Mouse (Mus musculus): ENCODE data around the gene Rgl3. TPM values are rescaled to one million over a fixed set of nuclear protein-coding genes. Genes with fewer than 3 reads are reported as not detected.
A peak's percentile ranks its signal among the peaks of the same experiment; 100 is the strongest.

Rgl3 gene
- polyA plus RNA-seq (2012; rRNA removed) = 24.8 and 30.6 TPM in 2 replicates

GRCm38 (mm10) chr9:21989230-21990110, at the start of gene Rgl3:
TSS of gene Rgl3 (minus strand) at chr9:21989446.
- 1% methylated on average over 42 of the region's 42 CpGs for WGBS
- peak within 1 kb of the TSS; percentile 81 for H3K4me3 ChIP-seq (replicated peaks; ENCODE audit: extremely low read depth, low read depth, low read length)
- peak; percentile 73 for DNase-seq

GRCm38 (mm10) chr9:22037826-22038225, 48.6 kb upstream of the Rgl3 start:
- 54% methylated on average over 10 of the region's 10 CpGs for WGBS
- no peak overlapping the region for H3K4me3 ChIP-seq (replicated peaks; ENCODE audit: extremely low read depth, low read depth, low read length)
- TF ChIP-seq CTCF (IDR thresholded peaks at IDR 0.05; ENCODE audit: insufficient read depth, low read length) (no peak), POLR2A (IDR thresholded peaks at IDR 0.05; ENCODE audit: borderline replicate concordance, extremely low read depth, low read depth, low read length) (no peak)
- DNase-seq = no peak
- no peaks in the 10 kb centered on the region for H3K4me1 ChIP-seq (ENCODE audit: control insufficient read depth, insufficient read depth, low read length)

More at GRCm38 (mm10) chr9:21989230-21990110, at the start of gene Rgl3:
- peaks cover 5% of the 10 kb centered on the region; the same call in 1 of the 2 replicates for H3K4me1 ChIP-seq (ENCODE audit: control insufficient read depth, insufficient read depth, low read length)
- TF ChIP-seq POLR2A (IDR thresholded peaks at IDR 0.05; ENCODE audit: borderline replicate concordance, extremely low read depth, low read depth, low read length) (peak; percentile 45; the same call in 1 of the 2 replicates), CTCF (IDR thresholded peaks at IDR 0.05; ENCODE audit: insufficient read depth, low read length) (no peak)

GRCm38 (mm10) chr9:22035300-22036044, 46.2 kb upstream of the Rgl3 start:
- no peak for DNase-seq
- Histone ChIP-seq H3K4me3 (replicated peaks; ENCODE audit: extremely low read depth, low read depth, low read length) (no peak overlapping the region), H3K4me1 (ENCODE audit: control insufficient read depth, insufficient read depth, low read length) (no peaks in the 10 kb centered on the region)
- TF ChIP-seq POLR2A (IDR thresholded peaks at IDR 0.05; ENCODE audit: borderline replicate concordance, extremely low read depth, low read depth, low read length) (no peak), CTCF (IDR thresholded peaks at IDR 0.05; ENCODE audit: insufficient read depth, low read length) (no peak)
- 59% methylated on average over 6 of the region's 6 CpGs for WGBS

- Histone ChIP-seq H3K4me3 (replicated peaks; ENCODE audit: extremely low read depth, low read depth, low read length) (no peak overlapping the region), H3K4me1 (ENCODE audit: control insufficient read depth, insufficient read depth, low read length) (no peaks in the 10 kb centered on the region)
- WGBS = 87% methylated on average over 9 of the region's 9 CpGs
- DNase-seq = no peak
- no peak for TF ChIP-seq POLR2A (IDR thresholded peaks at IDR 0.05; ENCODE audit: borderline replicate concordance, extremely low read depth, low read depth, low read length)
- TF ChIP-seq CTCF (IDR thresholded peaks at IDR 0.05; ENCODE audit: insufficient read depth, low read length) = no peak
These were observed 41.1 kb upstream of the Rgl3 start for GRCm38 (mm10) chr9:22030386-22030785.

GRCm38 (mm10) chr9:22028467-22028866, 39.2 kb upstream of the Rgl3 start:
- no peak for DNase-seq
- 39% methylated on average over 7 of the region's 7 CpGs for WGBS
- Histone ChIP-seq H3K4me1 (ENCODE audit: control insufficient read depth, insufficient read depth, low read length) (no peaks in the 10 kb centered on the region), H3K4me3 (replicated peaks; ENCODE audit: extremely low read depth, low read depth, low read length) (no peak overlapping the region)
- TF ChIP-seq POLR2A (IDR thresholded peaks at IDR 0.05; ENCODE audit: borderline replicate concordance, extremely low read depth, low read depth, low read length) = no peak

GRCm38 (mm10) chr9:22024592-22024991, 35.3 kb upstream of the Rgl3 start:
- WGBS = 32% methylated on average over 8 of the region's 8 CpGs
- H3K4me3 ChIP-seq (replicated peaks; ENCODE audit: extremely low read depth, low read depth, low read length) = no peak overlapping the region
- TF ChIP-seq CTCF (IDR thresholded peaks at IDR 0.05; ENCODE audit: insufficient read depth, low read length) (no peak), POLR2A (IDR thresholded peaks at IDR 0.05; ENCODE audit: borderline replicate concordance, extremely low read depth, low read depth, low read length) (no peak)
- no peaks in the 10 kb centered on the region for H3K4me1 ChIP-seq (ENCODE audit: control insufficient read depth, insufficient read depth, low read length)
- DNase-seq = no peak

- H3K4me3 ChIP-seq (replicated peaks; ENCODE audit: extremely low read depth, low read depth, low read length) = no peak overlapping the region
- no peaks in the 10 kb centered on the region for H3K4me1 ChIP-seq (ENCODE audit: control insufficient read depth, insufficient read depth, low read length)
- TF ChIP-seq CTCF (IDR thresholded peaks at IDR 0.05; ENCODE audit: insufficient read depth, low read length) (no peak), POLR2A (IDR thresholded peaks at IDR 0.05; ENCODE audit: borderline replicate concordance, extremely low read depth, low read depth, low read length) (no peak)
- DNase-seq = no peak
- 73% methylated on average over 7 of the region's 7 CpGs for WGBS
These were observed 28.1 kb upstream of the Rgl3 start for GRCm38 (mm10) chr9:22017208-22017825.

GRCm38 (mm10) chr9:22016245-22016644, 27.0 kb upstream of the Rgl3 start:
- Histone ChIP-seq H3K4me1 (ENCODE audit: control insufficient read depth, insufficient read depth, low read length) (no peaks in the 10 kb centered on the region), H3K4me3 (replicated peaks; ENCODE audit: extremely low read depth, low read depth, low read length) (no peak overlapping the region)
- TF ChIP-seq POLR2A (IDR thresholded peaks at IDR 0.05; ENCODE audit: borderline replicate concordance, extremely low read depth, low read depth, low read length) (no peak), CTCF (IDR thresholded peaks at IDR 0.05; ENCODE audit: insufficient read depth, low read length) (no peak)
- no peak for DNase-seq
- 69% methylated on average over 10 of the region's 10 CpGs for WGBS

- 95% methylated on average over 13 of the region's 13 CpGs for WGBS
- no peak for TF ChIP-seq POLR2A (IDR thresholded peaks at IDR 0.05; ENCODE audit: borderline replicate concordance, extremely low read depth, low read depth, low read length)
- no peak for DNase-seq
- no peak overlapping the region for H3K4me3 ChIP-seq (replicated peaks; ENCODE audit: extremely low read depth, low read depth, low read length)
- no peaks in the 10 kb centered on the region for H3K4me1 ChIP-seq (ENCODE audit: control insufficient read depth, insufficient read depth, low read length)
These were observed 23.5 kb upstream of the Rgl3 start for GRCm38 (mm10) chr9:22012731-22013130.

Measured in lung, adult 2 months (tissue).